8 mouse cellular contexts compared by ENCODE assay signal in genomic region chr10:128565788-128566531, GRCm38 (mm10). TPM values are rescaled to one million over a fixed set of nuclear protein-coding genes. Genes with fewer than 3 reads are reported as not detected.
DNase-seq lines count a peak whose midpoint lies in the region; ATAC-seq and TF ChIP-seq lines count a peak whose summit lies in the region.

TSS of gene Pa2g4 (minus strand) at chr10:128565987.

- DNase-seq in A20 (ENCODE audit: low read depth, low spot score) (peak; percentile 98), liver (peak; percentile 98)
- DNase-seq in heart, adult 9 months (ENCODE audit: low spot score in 2 of 2) = peak; percentile 99
- DNase-seq in spleen, postnatal 4 days (ENCODE audit: low spot score in 2 of 2) = peak; percentile 95 to 97

- TF ChIP-seq POLR2A in bone marrow macrophage, adult 2 months (IDR thresholded peaks at IDR 0.05; ENCODE audit: borderline replicate concordance, low read depth, low read length) = no peak
- peak; percentile 98 for TF ChIP-seq POLR2A in embryonic fibroblast, embryonic 13.5 days (IDR thresholded peaks at IDR 0.05; ENCODE audit: low read depth, low read length)

- peak within 1 kb of the TSS; percentile 94 for H3K27ac ChIP-seq in bone marrow macrophage, adult 2 months (ENCODE audit: insufficient read depth, low read depth, low read length)
- peak within 1 kb of the TSS; percentile 77 for H3K27ac ChIP-seq in embryonic fibroblast, embryonic 13.5 days (ENCODE audit: insufficient read depth, low read length)
- peak within 1 kb of the TSS; percentile 93 for H3K27ac ChIP-seq in kidney, embryonic 15.5 days

- peak; percentile 99 for ATAC-seq in kidney, embryonic 15.5 days (replicated peaks; ENCODE audit: low FRiP score)
- peak; percentile 93 for ATAC-seq in monocyte, adult 5-6 weeks (replicated peaks; ENCODE audit: insufficient number of reproducible peaks, low FRiP score, low TSS enrichment, poor library complexity, severe bottlenecking)

- H3K27me3 ChIP-seq in kidney, embryonic 15.5 days = no peaks in the 10 kb centered on the region

- peak within 1 kb of the TSS; percentile 94 for H3K9ac ChIP-seq in kidney, embryonic 15.5 days

- no peak for TF ChIP-seq CTCF in bone marrow macrophage, adult 2 months (IDR thresholded peaks at IDR 0.05; ENCODE audit: low read depth, low read length)
- TF ChIP-seq CTCF in embryonic fibroblast, embryonic 13.5 days (IDR thresholded peaks at IDR 0.05; ENCODE audit: borderline replicate concordance, insufficient read depth, low read length) = no peak

- peaks cover 18% of the 10 kb centered on the region for H3K4me1 ChIP-seq in bone marrow macrophage, adult 2 months (ENCODE audit: control insufficient read depth, insufficient read depth, low read length)
- H3K4me1 ChIP-seq in embryonic fibroblast, embryonic 13.5 days (ENCODE audit: control insufficient read depth, insufficient read depth, low read length) = no peaks in the 10 kb centered on the region
- H3K4me1 ChIP-seq in kidney, embryonic 15.5 days = peaks cover 23% of the 10 kb centered on the region

- H3K36me3 ChIP-seq in kidney, embryonic 15.5 days = peaks cover 30% of the 10 kb centered on the region

- H3K9me3 ChIP-seq in kidney, embryonic 15.5 days (replicated peaks) = no peaks in the 10 kb centered on the region

- under 1% methylated on average over 58 of the region's 58 CpGs for WGBS in kidney, embryonic 15.5 days

- peak within 1 kb of the TSS; percentile 85 for H3K4me2 ChIP-seq in kidney, embryonic 15.5 days

- peak within 1 kb of the TSS; percentile 100 for H3K4me3 ChIP-seq in bone marrow macrophage, adult 2 months (ENCODE audit: insufficient read depth, low read length)
- H3K4me3 ChIP-seq in embryonic fibroblast, embryonic 13.5 days (ENCODE audit: insufficient read depth, low read length) = peak within 1 kb of the TSS; percentile 83
- peak within 1 kb of the TSS; percentile 91 for H3K4me3 ChIP-seq in kidney, embryonic 15.5 days (replicated peaks)

RNA-seq across cellular contexts. Expression of gene Pa2g4, which starts in this region (rescaled TPM):
- 70.1 and 76.0 TPM in 2 replicates for polyA plus RNA-seq in bone marrow macrophage, adult 2 months (2012; ENCODE audit: insufficient read depth, insufficient read length, missing spikeins)
- polyA plus RNA-seq in embryonic fibroblast, embryonic 13.5 days (2011; ENCODE audit: insufficient read length, low read depth, missing spikeins) = 146 and 152 TPM in 2 replicates
- polyA plus RNA-seq in kidney, embryonic 15.5 days (2015; fragmentation: Nextera tagmentation; extraction: Ambion mirVana) = 205 and 207 TPM in 2 replicates
- total RNA-seq in monocyte, adult 5-6 weeks (2017) = 37.2 to 74.1 TPM (median 47.8 TPM) in 3 replicates

Comparison
In these comparisons a context has a peak if more than half of its experiments do, and no peak if none do; other contexts are left out.
1. Peak in every context shown above with its lines: DNase-seq, ATAC-seq, H3K4me3 ChIP-seq and H3K27ac ChIP-seq.